Mouse (Mus musculus) G1E (cell line): ENCODE results near the gene Klk1b8. TPM values are rescaled to one million over a fixed set of nuclear protein-coding genes. Genes with fewer than 3 reads are reported as not detected.
"Not testable (repeated sequence)": the region's sequence is repeated elsewhere in the genome, so short reads cannot be mapped to it uniquely, and the experiment has no call there.

Experiments
- ATAC-seq: 2 replicates; pipeline ENCODE4 v1.8.0; 2016; ENCODE audit warnings: mild to moderate bottlenecking; ENCODE audit not compliant: insufficient number of reproducible peaks, poor library complexity, low FRiP score, severe bottlenecking; ENCODE audit errors: extremely low read depth
- DNase-seq: peaks from one replicate; pipeline ENCODE4 v3.0.0; 2012; ENCODE audit warnings: low spot score
- H3K27me3 ChIP-seq: 2 replicates; pipeline ENCODE4 v1.6.1; 2012; ENCODE audit warnings: mild to moderate bottlenecking, low read length, inconsistent platforms; ENCODE audit not compliant: insufficient read depth
- H3K36me3 ChIP-seq: replicated peaks from 2 replicates; pipeline ENCODE3; 2012; ENCODE audit warnings: mild to moderate bottlenecking, inconsistent platforms
- H3K4me1 ChIP-seq: 2 replicates; pipeline ENCODE4 v1.6.1; 2012; ENCODE audit warnings: low read depth, low read length, inconsistent platforms, mixed read lengths; ENCODE audit not compliant: insufficient read depth
- H3K4me3 ChIP-seq: 2 replicates; pipeline ENCODE4 v1.5.1; 2012; ENCODE audit warnings: low read depth, mild to moderate bottlenecking, inconsistent platforms, low read length, moderate library complexity, mixed read lengths
- H3K9me3 ChIP-seq: replicated peaks from 2 replicates; pipeline ENCODE4 v1.6.1; 2012; ENCODE audit warnings: inconsistent platforms
- CTCF ChIP-seq: IDR thresholded peaks from 2 replicates; pipeline ENCODE4 v1.5.1; 2012; ENCODE audit warnings: low read depth, low read length, inconsistent platforms, mixed read lengths
- GATA1 ChIP-seq: IDR thresholded peaks from 2 replicates; pipeline ENCODE4 v1.6.1; 2012; ENCODE audit warnings: borderline replicate concordance, low read length, inconsistent platforms, mixed read lengths
- GATA2 ChIP-seq: IDR thresholded peaks from 2 replicates; pipeline ENCODE4 v1.6.1; 2012; ENCODE audit warnings: low read depth, low read length, inconsistent platforms, borderline replicate concordance
- POLR2AphosphoS5 ChIP-seq: IDR thresholded peaks from 2 replicates; pipeline ENCODE4 v1.6.1; 2012; ENCODE audit warnings: low read depth, low read length, inconsistent platforms; ENCODE audit not compliant: insufficient replicate concordance
- TAL1 ChIP-seq: conservative IDR thresholded peaks from 2 replicates; pipeline ENCODE4 v1.6.1; 2012; ENCODE audit warnings: low read depth, low read length, inconsistent platforms, mixed read lengths
- polyA plus RNA-seq: library from polyadenylated mRNA; stranded (reverse); fragments of >175 nt; gene quantifications from 2 replicates; pipeline ENCODE4 v1.2.3, GENCODE M21; 2012
- total RNA-seq, 2 experiments: library from RNA; stranded (forward) in 1 of 2; stranded (reverse) in 1 of 2; fragments of 200-1000 nt in 1 of 2; fragments of >200 nt in 1 of 2; fragmentation: Nextera tagmentation in 1 of 2; gene quantifications; 2 replicates each; pipeline ENCODE4 v1.2.3; 2014 to 2017

Klk1b8 gene
- total and polyA plus RNA-seq, 3 experiments = not detected

- DNase-seq (no peak), ATAC-seq (no peak)
- TF ChIP-seq CTCF (no peak), GATA2 (no peak), TAL1 (no peak), GATA1 (no peak), POLR2AphosphoS5 (no peak)
- peaks cover 2% of the 10 kb centered on the region; the same call in 1 of the 2 replicates for H3K27me3 ChIP-seq
- H3K4me3 ChIP-seq = no peak overlapping the region
- no peaks in the 10 kb centered on the region for H3K9me3 ChIP-seq
- no peaks in the 10 kb centered on the region for H3K4me1 ChIP-seq
- H3K36me3 ChIP-seq = no peaks in the 10 kb centered on the region
Observed at GRCm38 (mm10) chr7:43934747-43935146, 15.7 kb upstream of the Klk1b8 start.

DNA sequence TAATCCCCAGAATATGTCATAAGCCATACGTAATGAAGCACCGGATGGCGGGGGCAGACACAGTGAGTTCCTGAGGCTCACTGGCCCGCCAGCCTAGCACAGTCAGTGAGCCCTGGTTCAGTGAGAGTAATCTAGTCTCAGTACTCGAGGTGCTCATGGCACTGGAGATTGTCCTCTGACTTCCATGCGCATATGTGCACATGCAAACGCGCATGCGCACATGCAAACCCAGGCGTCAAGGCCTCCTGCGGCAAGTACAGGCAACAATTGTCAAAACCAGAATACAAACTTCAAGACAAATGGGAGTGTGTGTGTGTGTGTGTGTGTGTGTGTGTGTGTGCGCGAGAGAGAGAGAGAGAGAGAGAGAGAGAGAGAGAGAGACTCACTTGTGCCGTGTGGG lies 13.9 kb upstream of the Klk1b8 start:
- Histone ChIP-seq H3K4me3 (no peak overlapping the region), H3K9me3 (no peaks in the 10 kb centered on the region), H3K27me3 (peaks cover 2% of the 10 kb centered on the region; the same call in 1 of the 2 replicates), H3K4me1 (no peaks in the 10 kb centered on the region), H3K36me3 (no peaks in the 10 kb centered on the region)
- no peak for ATAC-seq
- no peak for TF ChIP-seq GATA1
- no peak for TF ChIP-seq GATA2
- TF ChIP-seq CTCF = no peak
- no peak for TF ChIP-seq TAL1
- TF ChIP-seq POLR2AphosphoS5 = no peak
- DNase-seq = no peak

DNA sequence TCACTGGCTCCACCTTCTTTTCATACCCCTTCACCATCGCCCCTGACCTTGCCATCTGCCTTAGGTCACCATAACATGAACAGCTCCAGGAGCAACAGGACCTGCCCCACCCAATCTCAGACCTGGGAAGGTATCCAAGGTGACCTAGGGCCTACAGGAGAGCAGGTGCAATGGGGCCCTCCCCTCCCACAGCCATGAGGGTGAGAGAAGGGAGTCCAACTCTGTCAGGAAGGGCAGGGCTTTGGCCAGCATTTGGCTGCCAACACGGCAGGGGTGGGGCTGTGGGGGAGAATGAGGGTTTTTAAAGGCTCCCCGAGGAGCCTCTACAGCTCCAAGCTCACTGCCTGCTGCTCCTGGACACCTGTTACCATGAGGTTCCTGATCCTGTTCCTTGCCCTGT lies 8.2 kb upstream of the Klk1b8 start:
- not testable (repeated sequence) for DNase-seq, ATAC-seq, H3K36me3 ChIP-seq, H3K9me3 ChIP-seq, H3K27me3 ChIP-seq, H3K4me3 ChIP-seq, H3K4me1 ChIP-seq

DNA sequence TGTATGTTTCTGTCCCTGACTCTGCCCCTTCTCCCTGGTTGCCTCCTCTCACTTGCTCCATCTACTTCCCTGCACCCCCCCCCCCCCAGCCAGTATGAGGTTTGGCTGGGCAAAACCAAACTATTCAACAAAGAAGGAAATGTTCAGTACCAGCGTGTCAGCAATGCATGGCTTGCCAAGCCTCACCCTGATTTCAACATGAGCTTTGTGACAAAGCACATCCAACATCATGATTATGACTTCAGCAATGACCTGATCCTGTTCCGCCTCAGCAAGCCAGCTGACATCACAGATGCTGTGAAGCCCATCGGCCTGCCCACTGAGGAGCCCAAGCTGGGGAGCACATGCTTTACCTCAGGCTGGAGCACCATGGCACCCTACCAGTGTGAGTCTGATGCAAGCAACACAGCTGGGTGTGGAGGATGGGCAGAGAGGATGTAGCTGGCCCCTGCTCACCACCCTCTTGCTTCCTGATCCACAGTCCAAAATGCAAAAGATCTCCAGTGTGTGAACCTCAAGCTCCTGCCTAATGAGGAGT lies 5.7 kb upstream of the Klk1b8 start:
- TF ChIP-seq TAL1 = no peak
- no peak for TF ChIP-seq POLR2AphosphoS5
- no peak for TF ChIP-seq CTCF
- TF ChIP-seq GATA2 = no peak
- TF ChIP-seq GATA1 = no peak
- DNase-seq (no peak), ATAC-seq (no peak)
- Histone ChIP-seq H3K9me3 (no peaks in the 10 kb centered on the region), H3K27me3 (no peaks in the 10 kb centered on the region), H3K4me3 (no peak overlapping the region), H3K36me3 (no peaks in the 10 kb centered on the region), H3K4me1 (no peaks in the 10 kb centered on the region)

- ATAC-seq = no peak
- TF ChIP-seq GATA2 = no peak
- no peak for TF ChIP-seq POLR2AphosphoS5
- no peak for TF ChIP-seq GATA1
- no peak for TF ChIP-seq CTCF
- no peak for TF ChIP-seq TAL1
- Histone ChIP-seq H3K9me3 (no peaks in the 10 kb centered on the region), H3K4me1 (no peaks in the 10 kb centered on the region), H3K36me3 (no peaks in the 10 kb centered on the region), H3K4me3 (no peak overlapping the region), H3K27me3 (no peaks in the 10 kb centered on the region)
- DNase-seq = no peak
Observed at GRCm38 (mm10) chr7:43952703-43953102, 2.2 kb downstream of the Klk1b8 start.

DNA sequence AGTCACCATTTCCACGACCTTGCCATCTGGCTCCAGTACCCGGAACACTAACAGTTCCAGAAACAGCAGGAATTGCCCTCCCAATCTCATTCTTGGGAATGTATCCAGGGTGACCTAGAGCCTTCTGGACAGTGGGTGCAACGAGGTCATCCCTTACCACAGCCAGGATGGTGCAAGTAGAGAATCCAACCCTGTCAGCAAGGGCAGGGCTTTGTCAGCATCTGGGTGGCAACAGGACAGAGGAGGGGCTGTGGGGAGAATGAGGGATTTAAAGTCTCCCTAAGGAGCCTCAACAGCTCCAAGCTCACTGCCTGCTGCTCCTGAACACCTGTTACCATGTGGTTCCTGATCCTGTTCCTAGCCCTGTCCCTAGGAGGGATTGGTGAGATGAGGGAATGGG lies 16.0 kb downstream of the Klk1b8 start, which contains the start of gene Klk1b1:
Gene Klk1b1 (plus strand): TSS at position 301 of the 400 bp plus-strand sequence.
- ATAC-seq (no peak), DNase-seq (no peak)
- Histone ChIP-seq H3K4me1 (no peaks in the 10 kb centered on the region), H3K27me3 (no peaks in the 10 kb centered on the region), H3K4me3 (no peak within 1 kb of the TSS), H3K9me3 (no peaks in the 10 kb centered on the region), H3K36me3 (no peaks in the 10 kb centered on the region)
- TF ChIP-seq TAL1 = no peak
- no peak for TF ChIP-seq GATA2
- no peak for TF ChIP-seq GATA1
- no peak for TF ChIP-seq POLR2AphosphoS5
- no peak for TF ChIP-seq CTCF

GRCm38 (mm10) chr7:43967058-43967457 lies 16.6 kb downstream of the Klk1b8 start:
- no peak for DNase-seq
- Histone ChIP-seq H3K4me3 (no peak overlapping the region), H3K27me3 (no peaks in the 10 kb centered on the region), H3K9me3 (no peaks in the 10 kb centered on the region), H3K4me1 (no peaks in the 10 kb centered on the region), H3K36me3 (no peaks in the 10 kb centered on the region)
- ATAC-seq = no peak
- TF ChIP-seq CTCF (no peak), GATA1 (no peak), TAL1 (no peak), GATA2 (no peak), POLR2AphosphoS5 (no peak)
